Mouse (Mus musculus): ENCODE measurements around the gene Hap1.
"Not testable (repeated sequence)": the region's sequence is repeated elsewhere in the genome, so short reads cannot be mapped to it uniquely, and the experiment has no call there.

Gene Hap1

DNA sequence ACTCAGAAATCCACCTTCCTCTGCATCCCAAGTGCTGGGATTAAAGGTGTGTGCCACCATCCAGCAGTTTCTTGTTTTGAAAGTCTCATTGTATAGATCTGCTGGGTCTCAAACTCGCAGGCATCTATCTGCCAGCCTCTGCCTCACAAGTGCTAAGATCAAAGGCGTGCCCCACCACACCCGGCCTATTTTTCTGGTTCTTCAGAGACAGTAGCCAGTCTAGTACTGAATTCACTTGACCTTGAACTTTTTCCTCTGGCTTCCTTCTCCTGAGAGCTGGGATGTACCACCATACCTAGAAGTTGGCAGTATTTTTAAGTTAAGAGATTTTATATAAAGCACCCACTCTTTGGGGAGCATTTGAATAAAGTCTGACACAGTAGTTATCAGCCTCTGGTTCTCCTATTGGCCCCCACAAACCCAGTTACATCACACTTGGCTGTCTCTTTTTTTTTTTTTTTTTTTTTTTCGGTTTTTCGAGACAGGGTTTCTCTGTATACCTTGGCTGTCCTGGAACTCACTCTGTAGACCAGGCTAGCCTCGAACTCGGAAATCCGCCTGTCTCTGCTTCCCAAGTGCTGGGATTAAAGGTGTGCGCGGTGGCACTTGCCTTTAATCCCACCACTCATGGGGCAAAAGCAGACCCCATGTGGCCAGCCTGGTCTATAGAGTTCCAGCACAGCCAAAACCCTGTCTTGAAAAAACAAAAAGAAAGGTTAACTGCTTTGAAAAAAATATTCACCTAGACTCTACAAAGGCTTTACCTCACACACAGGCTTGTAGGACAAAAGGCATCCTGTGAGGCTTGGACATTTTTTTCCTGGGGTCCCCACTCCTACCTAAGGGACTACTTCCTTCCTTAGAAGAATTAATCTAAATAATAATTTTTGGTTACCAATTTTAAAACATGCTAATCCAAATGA is 37.1 kb downstream of the Hap1 start:
- peak in 1 of 2 experiments; percentile 38 for DNase-seq (ENCODE audit: low spot score in 2 of 2)

GRCm38 (mm10) chr11:100317826-100318380 is 38.0 kb downstream of the Hap1 start:
- DNase-seq (ENCODE audit: low spot score in 2 of 2), result no peak

GRCm38 (mm10) chr11:100315439-100315838 is 40.5 kb downstream of the Hap1 start:
- DNase-seq (ENCODE audit: low spot score in 2 of 2), result no peak

- no peak for DNase-seq (ENCODE audit: low spot score in 2 of 2)
These were observed 42.5 kb downstream of the Hap1 start for GRCm38 (mm10) chr11:100313424-100313823.

GRCm38 (mm10) chr11:100312096-100312679 is 43.7 kb downstream of the Hap1 start:
- no peak for DNase-seq (ENCODE audit: low spot score in 2 of 2)

- no peak for DNase-seq (ENCODE audit: low spot score in 2 of 2)
These were observed 44.3 kb downstream of the Hap1 start for GRCm38 (mm10) chr11:100311656-100312055.

- DNase-seq (ENCODE audit: low spot score in 2 of 2), result not testable (repeated sequence)
These were observed 47.3 kb downstream of the Hap1 start for GRCm38 (mm10) chr11:100308672-100309071.

DNA sequence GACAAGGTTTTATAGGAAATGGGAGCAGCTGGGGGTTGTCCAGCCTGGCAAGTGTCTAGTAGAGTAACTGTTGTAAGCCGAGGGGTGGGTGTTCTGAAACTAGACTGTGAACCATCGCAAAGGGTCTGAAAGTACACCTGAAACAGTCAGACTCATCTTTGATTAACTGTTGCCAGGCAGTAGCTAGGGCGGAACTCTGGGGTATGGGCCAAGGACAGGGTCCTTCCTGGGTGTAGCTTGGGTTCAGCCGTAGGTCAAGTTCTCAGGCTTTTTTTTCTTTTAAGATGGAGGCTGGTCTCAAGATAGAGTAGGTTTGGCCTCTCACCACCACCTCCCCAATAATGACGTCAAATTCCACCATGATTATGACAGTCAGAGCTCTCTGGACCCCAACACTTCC is 48.0 kb downstream of the Hap1 start:
- DNase-seq (ENCODE audit: low spot score in 2 of 2), result no peak

- no peak for DNase-seq (ENCODE audit: low spot score in 2 of 2)
These were observed 54.6 kb downstream of the Hap1 start for GRCm38 (mm10) chr11:100301292-100301691.

DNA sequence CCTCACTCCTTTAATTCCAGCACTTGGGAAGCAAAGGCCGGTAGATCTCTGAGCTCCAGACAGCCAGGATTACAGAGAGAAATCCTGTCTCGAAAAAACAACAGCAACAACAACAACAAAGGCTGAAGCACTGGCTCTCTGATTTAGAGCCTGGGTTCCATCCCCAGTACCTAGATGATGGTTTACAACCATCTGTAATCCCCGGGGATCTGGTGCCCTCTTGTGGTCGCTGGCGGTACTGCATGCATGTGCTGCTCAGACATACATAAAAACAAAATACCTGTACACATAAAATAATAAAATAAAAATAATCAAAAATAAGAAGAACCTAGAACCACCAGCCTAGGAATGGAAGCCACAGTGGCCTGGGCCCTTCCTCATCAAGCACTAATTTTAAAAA is 55.6 kb downstream of the Hap1 start:
- DNase-seq (ENCODE audit: low spot score in 2 of 2), result peak; percentile 65 to 90

DNA sequence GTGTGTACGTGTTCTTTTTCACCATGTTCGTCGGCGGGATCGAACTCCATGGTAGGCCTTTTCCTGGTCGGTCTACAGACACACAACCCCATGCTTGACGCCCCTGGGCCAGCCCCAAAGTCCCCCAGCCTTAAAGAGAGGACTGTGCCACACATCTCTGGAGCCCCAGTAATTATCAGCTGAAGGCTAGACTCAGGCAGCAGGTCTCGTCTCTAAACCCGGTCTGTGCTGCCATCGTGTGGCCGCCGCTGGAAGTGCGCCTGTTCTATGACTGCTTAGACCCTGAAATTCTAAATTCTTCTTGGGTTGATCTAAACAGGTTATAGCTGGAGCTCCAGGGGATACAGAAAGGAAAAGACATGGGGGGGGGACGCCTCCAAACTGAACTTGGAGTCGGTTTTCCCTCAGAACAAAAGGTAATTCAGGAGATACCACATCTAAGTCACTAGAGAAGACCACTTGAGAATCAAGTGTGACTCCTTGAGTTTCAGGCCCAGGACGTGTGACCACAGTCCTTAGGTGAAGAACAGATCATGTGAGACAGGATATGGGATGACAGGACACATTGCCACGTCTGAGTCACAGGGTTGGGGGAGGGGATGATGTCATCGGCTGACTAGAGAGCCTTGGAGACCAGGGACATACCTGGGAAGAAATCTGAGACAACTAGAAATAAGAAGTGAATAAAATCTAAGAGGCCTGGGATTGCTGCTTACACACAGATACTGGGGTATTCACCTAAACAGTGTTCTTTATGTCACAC is 57.5 kb downstream of the Hap1 start:
- DNase-seq (ENCODE audit: low spot score in 2 of 2), result peak; percentile 80 to 94

GRCm38 (mm10) chr11:100297801-100298200 is 58.1 kb downstream of the Hap1 start:
- peak in 1 of 2 experiments; percentile 74 for DNase-seq (ENCODE audit: low spot score in 2 of 2)
